Mouse (Mus musculus) brain, embryonic 14.5 days (tissue): ENCODE measurements around the gene Taf5l.

ENCODE experiments used
- CTCF ChIP-seq: fragments of 200-500 bp; IDR thresholded peaks from 2 replicates; pipeline ENCODE4 v1.5.1; 2012; ENCODE audit warnings: inconsistent platforms, mild to moderate bottlenecking, moderate library complexity, borderline replicate concordance; ENCODE audit not compliant: insufficient read depth, insufficient read length; ENCODE audit errors: extremely low read depth
- POLR2A ChIP-seq: fragments of 200-500 bp; IDR thresholded peaks from 2 replicates; pipeline ENCODE4 v1.6.1; 2012; ENCODE audit warnings: mild to moderate bottlenecking, inconsistent platforms, borderline replicate concordance; ENCODE audit not compliant: poor library complexity, insufficient read depth, insufficient read length, severe bottlenecking; ENCODE audit errors: extremely low read depth

DNA sequence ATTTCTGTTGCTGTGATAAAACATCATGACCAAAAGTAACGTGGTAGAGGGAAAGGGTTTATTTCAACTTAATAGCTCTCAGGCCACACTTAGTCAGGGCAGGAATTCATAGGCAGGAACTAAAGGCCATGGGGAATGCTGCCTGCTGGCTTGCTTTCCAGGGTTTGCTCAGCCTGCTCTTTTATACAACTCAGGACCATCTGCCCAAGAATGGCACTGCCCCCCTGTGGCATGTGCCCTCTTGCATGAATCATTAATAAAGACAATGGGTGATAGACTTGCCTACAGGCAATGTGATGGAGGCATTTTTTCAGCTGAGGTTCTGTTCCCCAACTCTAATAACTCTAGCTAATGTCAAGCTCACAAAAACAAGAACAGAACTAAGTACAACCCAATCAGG is 21.0 kb upstream of the Taf5l start:
- TF ChIP-seq CTCF (no peak), POLR2A (no peak)
